Mouse (Mus musculus): ENCODE results near the gene Pfkfb2. TPM values are rescaled to one million over a fixed set of nuclear protein-coding genes. Genes with fewer than 3 reads are reported as not detected.

The Pfkfb2 gene
- polyA plus RNA-seq, 1 experiment from 2014 or later, result 10.1 TPM

Other genes starting within 250 kb of the Pfkfb2 start
- gene Zp3r, start 99.6 kb downstream of the Pfkfb2 start, polyA plus RNA-seq (2014; fragmentation: Nextera tagmentation; extraction: Ambion mirVana), result not detected in 2 replicates
- gene C4bp, start 67.6 kb downstream of the Pfkfb2 start, polyA plus RNA-seq (2014; fragmentation: Nextera tagmentation; extraction: Ambion mirVana), result not detected in 2 replicates
- gene Gm29427, start 13.5 kb downstream of the Pfkfb2 start, polyA plus RNA-seq (2014; fragmentation: Nextera tagmentation; extraction: Ambion mirVana), result not detected in 2 replicates
- 14.8 and 17.7 TPM in 2 replicates for gene Yod1, start 11.9 kb downstream of the Pfkfb2 start, polyA plus RNA-seq (2014; fragmentation: Nextera tagmentation; extraction: Ambion mirVana)
- gene AA986860, start 2.7 kb upstream of the Pfkfb2 start, polyA plus RNA-seq (2014; fragmentation: Nextera tagmentation; extraction: Ambion mirVana), result 0.46 and 0.79 TPM in 2 replicates
- gene Fcamr, start 71.6 kb upstream of the Pfkfb2 start, polyA plus RNA-seq (2014; fragmentation: Nextera tagmentation; extraction: Ambion mirVana), result 0.14 TPM in 1 of 2 replicates, not detected in the other
- gene Pigr, start 97.4 kb upstream of the Pfkfb2 start, polyA plus RNA-seq (2014; fragmentation: Nextera tagmentation; extraction: Ambion mirVana), result not detected in 2 replicates
- not detected in 2 replicates for gene Fcmr, start 136.4 kb upstream of the Pfkfb2 start, polyA plus RNA-seq (2014; fragmentation: Nextera tagmentation; extraction: Ambion mirVana)
- not detected in 2 replicates for gene Il24, start 158.2 kb upstream of the Pfkfb2 start, polyA plus RNA-seq (2014; fragmentation: Nextera tagmentation; extraction: Ambion mirVana)
- gene Il20, start 182.2 kb upstream of the Pfkfb2 start, polyA plus RNA-seq (2014; fragmentation: Nextera tagmentation; extraction: Ambion mirVana), result not detected in 2 replicates
- not detected in 2 replicates for gene Il19, start 210.9 kb upstream of the Pfkfb2 start, polyA plus RNA-seq (2014; fragmentation: Nextera tagmentation; extraction: Ambion mirVana)